Mouse (Mus musculus): Measurements from ENCODE around the gene Slc22a28. TPM values are rescaled to one million over a fixed set of nuclear protein-coding genes. Genes with fewer than 3 reads are reported as not detected.

Gene Slc22a28
- polyA plus RNA-seq (2012; rRNA removed), result not detected in 2 replicates

GRCm38 (mm10) chr19:8131881-8132280 lies at the start of gene Slc22a28:
Gene Slc22a28 (minus strand): TSS chr19:8131982.

Other genes starting within 250 kb of the Slc22a28 start
- not detected in 2 replicates for gene Slc22a27, start 166.0 kb downstream of the Slc22a28 start, polyA plus RNA-seq (2012; rRNA removed)
- gene Slc22a29, start 86.9 kb upstream of the Slc22a28 start, polyA plus RNA-seq (2012; rRNA removed), result 0.13 and 0.14 TPM in 2 replicates